Mouse (Mus musculus) neutrophil, adult 83 days (primary cell): ENCODE results near the gene Rragc. TPM values are rescaled to one million over a fixed set of nuclear protein-coding genes. Genes with fewer than 3 reads are reported as not detected.

Source experiments
- total RNA-seq, 2 experiments: library from RNA; stranded (reverse); gene quantifications; one replicate each; pipeline ENCODE4 v1.2.4; 2023

The Rragc gene
- total RNA-seq, result 10 to 100 TPM; 46.7 to 48.0 TPM

GRCm38 (mm10) chr4:123916748-123917547 lies at the start of gene Rragc:
Gene Rragc, plus strand, starts transcription at chr4:123917446.

GRCm38 (mm10) chr4:123904333-123905125 lies 12.7 kb upstream of the Rragc start, which contains the start of gene Mycbp:
Gene Mycbp, plus strand, starts transcription at chr4:123904832.

GRCm38 (mm10) chr4:123917548-123918140 lies 398 bp downstream of the Rragc start, which contains the start of gene 4930535I16Rik:
Gene 4930535I16Rik, minus strand, starts transcription at chr4:123918022.

Other genes with a start within 250 kb of the Rragc start
- gene Macf1, start 233.1 kb upstream of the Rragc start, total RNA-seq, result 100 to 1,000 TPM; 153 to 184 TPM
- 10 to 100 TPM; 35.9 to 44.7 TPM for gene Ndufs5, start 199.2 kb upstream of the Rragc start, total RNA-seq
- 10 to 100 TPM; 39.6 to 51.4 TPM for gene Akirin1, start 167.1 kb upstream of the Rragc start, total RNA-seq
- gene Rhbdl2, start 129.6 kb upstream of the Rragc start, total RNA-seq, result not detected
- not detected for gene 4933427I04Rik, start 57.8 kb upstream of the Rragc start, total RNA-seq
- gene Mycbp, start 12.6 kb upstream of the Rragc start, total RNA-seq, result 10 to 100 TPM; 11.8 to 14.2 TPM
- gene 4930535I16Rik, start 576 bp downstream of the Rragc start, total RNA-seq, result not detected